Mouse (Mus musculus): ENCODE data around the gene Defb43.
A peak's percentile ranks its signal among the peaks of the same experiment; 100 is the strongest.

Defb43 gene

GRCm38 (mm10) chr14:63011471-63011870, at the start of gene Defb43:
Gene Defb43, plus strand, starts transcription at chr14:63011771.
- no peak for DNase-seq (ENCODE audit: low spot score)

GRCm38 (mm10) chr14:62963632-62964031, 47.9 kb upstream of the Defb43 start:
- DNase-seq (ENCODE audit: low spot score): no peak

- no peak for DNase-seq (ENCODE audit: low spot score)
Measured at GRCm38 (mm10) chr14:62965342-62965741, 46.2 kb upstream of the Defb43 start.

DNA sequence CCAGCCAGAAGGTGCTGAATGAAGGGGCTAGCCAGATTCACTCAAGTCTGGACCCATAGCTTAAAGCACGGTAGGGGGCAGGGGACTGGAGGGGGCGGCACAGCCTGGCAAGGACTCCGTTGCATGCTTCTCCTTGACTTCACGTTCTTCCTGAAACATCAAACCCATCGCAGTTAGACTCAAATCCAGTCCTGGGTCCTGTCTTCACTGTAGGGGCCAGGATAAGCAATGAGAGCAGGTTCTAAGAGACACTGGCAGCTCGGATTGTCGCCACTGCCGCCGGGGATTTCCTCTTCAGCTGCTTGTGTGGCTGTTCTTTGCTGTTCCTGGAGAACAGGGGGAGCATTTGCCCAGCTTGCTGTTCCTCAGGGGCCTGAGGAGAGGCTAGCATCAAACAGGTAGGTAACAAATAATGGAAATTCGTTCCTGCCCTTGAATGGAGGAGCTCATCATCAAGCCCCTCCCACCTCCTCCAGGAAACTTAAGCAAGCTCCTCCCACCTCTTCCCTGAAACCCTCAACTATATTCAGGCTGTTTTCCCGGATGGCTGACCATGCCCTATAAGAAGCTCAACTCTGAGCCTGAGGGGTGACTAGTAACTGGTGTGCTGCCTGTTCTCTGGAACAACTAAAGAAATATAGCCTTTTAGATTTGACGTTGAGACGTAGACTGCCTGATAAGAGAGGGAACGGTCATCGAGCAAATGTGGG, 45.6 kb upstream of the Defb43 start:
- peak; percentile 27 for DNase-seq (ENCODE audit: low spot score)

- DNase-seq (ENCODE audit: low spot score): peak; percentile 27
Measured at GRCm38 (mm10) chr14:62975046-62975445, 36.5 kb upstream of the Defb43 start.

GRCm38 (mm10) chr14:62979815-62980214, 31.8 kb upstream of the Defb43 start:
- DNase-seq (ENCODE audit: low spot score): no peak

DNA sequence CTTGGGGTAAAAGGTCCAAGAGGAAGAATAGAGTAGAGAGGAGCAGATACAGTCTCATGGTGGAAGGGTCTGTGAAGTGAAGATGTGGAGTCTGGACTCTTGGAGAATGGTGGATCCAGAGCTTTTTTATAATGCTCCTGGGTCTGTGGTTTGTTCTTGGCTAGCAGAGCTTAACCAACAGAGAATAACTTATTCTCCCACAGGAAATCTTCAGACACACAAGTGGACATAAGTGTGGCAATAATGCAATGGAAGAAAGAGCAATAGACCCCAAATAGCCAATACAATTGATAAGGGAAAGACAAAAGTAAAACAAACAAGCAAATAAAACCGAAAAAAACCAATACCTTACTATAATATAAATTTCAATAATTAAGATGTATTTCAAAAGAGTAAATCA, 27.2 kb upstream of the Defb43 start, which contains the start of gene Defb48:
Gene Defb48, minus strand, starts transcription at position 101 of the 400 bp plus-strand sequence.
- no peak for DNase-seq (ENCODE audit: low spot score)

DNA sequence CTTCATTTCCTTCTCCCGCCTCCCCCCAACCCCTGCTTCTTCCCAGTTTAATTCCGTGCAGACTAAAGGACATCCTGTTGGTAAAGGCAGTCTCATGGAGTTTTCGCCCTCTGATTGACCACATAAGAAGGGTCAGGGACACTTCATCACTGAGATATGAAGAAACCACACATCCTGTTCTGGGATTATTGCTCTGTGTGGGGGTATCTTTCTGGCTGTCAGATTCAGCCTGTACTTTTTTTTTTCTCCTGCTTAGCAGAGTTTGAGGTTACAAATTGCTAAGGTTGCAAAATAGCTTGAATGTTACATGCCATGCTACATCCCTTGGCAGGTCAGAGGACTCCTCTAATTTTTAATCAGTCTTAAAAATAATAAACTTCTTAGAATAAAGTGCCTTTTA, 20.3 kb upstream of the Defb43 start:
- DNase-seq (ENCODE audit: low spot score): no peak

DNA sequence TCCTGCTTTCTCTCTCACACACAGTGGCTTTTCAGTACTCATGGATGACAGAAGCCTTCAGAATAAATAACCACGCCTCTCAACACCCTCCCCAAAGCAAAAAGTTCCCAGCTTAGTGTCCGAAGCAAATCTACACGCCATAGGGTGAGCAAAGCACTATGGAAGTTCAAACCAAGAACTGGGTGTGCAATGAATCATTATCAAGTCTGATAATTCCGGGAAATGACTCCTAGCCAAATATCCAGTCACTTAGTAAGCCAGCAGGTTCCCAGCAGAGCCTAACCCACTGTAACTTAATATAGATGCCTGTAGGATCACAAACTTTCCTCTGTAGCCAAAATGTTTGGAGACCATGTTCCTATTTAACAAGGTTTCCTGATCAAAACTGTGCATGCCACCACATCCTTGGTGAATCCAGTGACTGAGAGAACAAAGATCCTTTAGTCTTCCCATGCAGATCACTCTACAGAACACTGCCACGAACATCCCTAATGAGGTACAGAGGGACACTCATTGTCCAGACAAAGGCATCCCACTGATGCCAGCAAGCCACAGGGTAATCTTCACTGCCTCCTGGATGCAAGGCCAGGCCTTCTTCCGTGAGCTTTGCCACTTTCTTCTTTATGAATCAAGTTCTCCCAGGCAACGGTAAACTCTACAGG, 19.6 kb upstream of the Defb43 start:
- DNase-seq (ENCODE audit: low spot score): no peak

GRCm38 (mm10) chr14:62997777-62998176, 13.8 kb upstream of the Defb43 start, which contains the start of gene Defb47:
Gene Defb47, plus strand, starts transcription at chr14:62998077.
- no peak for DNase-seq (ENCODE audit: low spot score)

DNA sequence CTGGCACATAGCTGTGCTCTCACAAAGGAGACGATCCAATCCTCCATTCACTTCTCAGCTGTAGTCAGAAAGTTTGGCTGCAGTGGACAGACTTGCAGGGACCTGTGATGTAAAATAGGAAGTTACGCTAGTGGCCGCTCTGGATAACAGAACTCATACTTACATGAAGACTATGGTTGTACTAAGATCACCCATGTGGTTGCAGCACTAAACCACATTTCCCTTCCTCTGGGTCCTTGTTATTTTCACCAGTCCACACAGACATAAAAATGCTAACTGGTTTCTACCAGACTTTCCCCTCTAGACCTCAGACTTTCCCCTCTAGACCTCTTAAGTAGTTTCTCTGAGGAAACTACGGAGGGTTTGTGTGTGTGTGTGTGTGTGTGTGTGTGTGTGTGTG, 12.6 kb upstream of the Defb43 start:
- no peak for DNase-seq (ENCODE audit: low spot score)

GRCm38 (mm10) chr14:63002588-63002987, 9.0 kb upstream of the Defb43 start:
- DNase-seq (ENCODE audit: low spot score): no peak

- no peak for DNase-seq (ENCODE audit: low spot score)
Measured at GRCm38 (mm10) chr14:63013082-63013481, 1.5 kb downstream of the Defb43 start.

DNA sequence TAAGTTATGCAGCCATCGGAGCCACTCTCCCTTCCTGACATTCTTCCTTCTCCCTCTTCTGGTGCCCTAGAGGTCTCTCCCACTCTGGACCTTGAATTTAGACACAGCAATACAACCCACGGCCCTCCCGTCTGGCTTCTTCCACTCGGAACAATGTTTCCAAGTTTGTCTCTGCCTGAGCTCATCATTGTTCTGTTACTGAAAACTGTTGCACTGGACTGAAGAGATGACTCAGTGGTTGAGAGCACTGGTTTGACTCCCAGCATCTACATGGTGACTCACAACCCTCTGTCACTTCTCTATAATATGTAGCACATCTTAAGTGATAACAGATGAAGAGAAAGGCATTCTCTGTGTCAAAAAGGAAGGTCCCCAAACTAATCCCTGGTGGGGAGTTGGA, 3.1 kb downstream of the Defb43 start:
- DNase-seq (ENCODE audit: low spot score): no peak

- DNase-seq (ENCODE audit: low spot score): no peak
Measured at GRCm38 (mm10) chr14:63020524-63021156, 9.1 kb downstream of the Defb43 start.

GRCm38 (mm10) chr14:63046691-63047090, 35.1 kb downstream of the Defb43 start, which contains the start of gene Defb42:
Gene Defb42, plus strand, starts transcription at chr14:63046991.
- no peak for DNase-seq (ENCODE audit: low spot score)

DNA sequence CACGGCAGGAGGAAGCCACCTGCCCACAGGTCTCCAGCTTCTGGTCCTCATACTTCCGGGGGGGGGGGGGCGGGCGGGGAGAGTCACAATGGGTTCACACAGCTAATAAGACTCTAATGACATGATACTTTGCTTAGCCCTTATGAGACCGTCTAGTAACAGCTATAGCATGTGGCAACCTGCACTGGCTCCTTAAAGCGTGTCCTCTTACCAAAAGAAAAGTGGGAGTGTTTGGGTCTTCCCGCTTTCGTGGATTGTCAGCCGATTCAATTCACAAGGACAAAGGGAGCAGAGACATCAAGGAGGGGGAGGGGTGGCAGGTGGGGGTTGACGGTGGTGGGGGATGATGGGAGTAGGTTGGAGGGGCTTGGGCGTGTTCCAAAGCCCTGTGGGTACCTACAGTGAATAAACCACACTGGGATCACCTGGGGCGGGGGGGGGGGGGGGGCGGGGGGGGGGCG, 38.4 kb downstream of the Defb43 start, which contains the start of gene Defb30:
Gene Defb30, minus strand, starts transcription at position 51 of the 461 bp plus-strand sequence.
- DNase-seq (ENCODE audit: low spot score): no peak

DNA sequence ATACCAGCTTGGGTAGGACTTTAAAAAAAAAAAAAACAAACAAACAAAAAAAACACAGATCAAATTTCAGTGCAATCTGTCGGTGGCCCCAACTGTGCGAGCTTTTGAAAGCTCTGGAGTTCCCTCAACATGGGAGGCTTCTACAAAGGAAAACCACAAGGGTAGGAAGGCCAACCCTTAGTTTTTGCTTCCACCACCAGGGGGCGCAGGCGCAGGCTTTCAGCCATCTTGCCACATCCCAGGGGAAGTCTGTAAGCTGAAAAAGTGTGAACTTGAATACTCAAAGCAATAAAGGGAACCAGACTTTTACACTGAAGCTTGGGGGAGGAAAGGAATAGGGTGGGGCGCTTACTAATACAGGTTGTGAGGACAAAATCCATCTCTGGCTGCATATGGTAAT, 39.2 kb downstream of the Defb43 start:
- DNase-seq (ENCODE audit: low spot score): peak; percentile 42

GRCm38 (mm10) chr14:63054729-63055128, 43.2 kb downstream of the Defb43 start:
- peak; percentile 45 for DNase-seq (ENCODE audit: low spot score)

- no peak for DNase-seq (ENCODE audit: low spot score)
Measured at GRCm38 (mm10) chr14:63060361-63060760, 48.8 kb downstream of the Defb43 start.

GRCm38 (mm10) chr14:63062184-63062583, 50.6 kb downstream of the Defb43 start:
- peak; percentile 53 for DNase-seq (ENCODE audit: low spot score)

GRCm38 (mm10) chr14:63065391-63065790, 53.8 kb downstream of the Defb43 start:
- DNase-seq (ENCODE audit: low spot score): peak; percentile 59

Measured in yolk sac, embryonic 10.5 days (tissue).